Mouse (Mus musculus) E14TG2a.4 (cell line): ENCODE measurements around the gene Gng2.

Experiments used
- CTCF ChIP-seq: conservative IDR thresholded peaks from 2 replicates; pipeline ENCODE4 v1.5.1; 2014; ENCODE audit warnings: low read length
- NANOG ChIP-seq: IDR thresholded peaks from 2 replicates; pipeline ENCODE4 v1.6.1; 2014; ENCODE audit warnings: borderline replicate concordance, low read length, mixed read lengths
- POU5F1 ChIP-seq: IDR thresholded peaks from 2 replicates; pipeline ENCODE4 v1.6.1; 2014; ENCODE audit warnings: low read length, borderline replicate concordance

DNA sequence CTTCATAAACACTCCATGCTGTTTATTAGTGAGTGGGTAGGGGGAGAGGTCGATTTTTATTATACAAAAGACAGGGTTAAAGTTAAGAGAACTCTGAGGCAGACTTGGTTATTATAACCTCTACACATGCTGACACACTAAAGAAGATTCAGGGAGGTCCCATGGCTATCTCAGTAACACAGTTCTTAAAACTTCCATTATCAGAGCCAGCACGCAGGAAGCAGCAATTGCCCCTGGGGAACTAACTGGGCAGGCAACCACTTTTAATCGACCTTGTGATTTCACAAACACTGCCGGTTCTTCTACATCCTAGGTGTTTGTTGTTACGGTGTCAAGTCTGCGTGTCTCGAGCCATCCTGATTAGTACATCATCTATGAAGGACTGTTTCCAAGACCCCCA lies 22.4 kb downstream of the Gng2 start:
- TF ChIP-seq CTCF = no peak
- no peak for TF ChIP-seq POU5F1
- TF ChIP-seq NANOG = no peak
